Mouse (Mus musculus): Measurements from ENCODE around the gene Mink1. TPM values are rescaled to one million over a fixed set of nuclear protein-coding genes. Genes with fewer than 3 reads are reported as not detected.

Gene Mink1
- total and polyA plus RNA-seq, 2 experiments from 2014 or later: 5.0 to 20.4 TPM

DNA sequence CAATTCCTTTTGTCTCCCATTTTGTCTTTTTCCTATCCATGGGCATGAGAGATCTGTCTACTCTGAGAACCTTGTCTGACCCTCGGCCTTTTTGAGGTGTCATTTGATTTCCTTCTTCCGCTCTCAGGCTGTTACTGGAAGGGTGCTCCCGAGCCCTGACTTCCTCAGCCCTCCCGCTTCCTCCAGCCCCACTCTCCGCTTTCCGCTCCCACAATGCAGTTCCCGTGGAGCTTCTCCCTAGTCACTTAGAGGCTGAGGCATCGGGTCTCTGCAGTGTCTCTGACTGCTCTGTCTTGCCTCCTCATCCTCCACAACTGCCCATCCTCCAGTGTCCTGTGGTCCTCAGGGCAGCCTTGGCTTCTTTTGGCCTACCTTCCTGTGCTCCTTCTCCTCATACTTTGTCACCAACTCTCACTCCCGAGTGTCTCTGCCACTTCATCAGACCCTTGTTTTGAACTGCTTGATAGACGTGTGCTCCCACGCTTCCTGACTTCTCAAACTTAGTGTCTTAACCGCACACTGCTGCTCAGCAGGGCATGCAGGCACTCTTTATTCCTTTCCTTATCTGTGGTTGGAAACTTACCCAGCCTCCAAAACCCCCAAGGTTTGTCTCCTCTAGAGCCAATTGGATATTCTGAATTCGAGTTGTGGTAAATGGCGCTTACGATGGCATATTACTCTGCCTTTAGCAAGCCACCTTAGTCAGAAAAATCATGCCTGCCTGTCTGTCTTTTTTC, 31.7 kb downstream of the Mink1 start:
- H3K4me1 ChIP-seq (ENCODE audit: control insufficient read depth, insufficient read depth): no peaks in the 10 kb centered on the region
- H3K4me3 ChIP-seq (ENCODE audit: low read depth, low read length): no peak overlapping the region
- H3K36me3 ChIP-seq (replicated peaks; ENCODE audit: control insufficient read depth, insufficient read depth, low read length): peaks cover 25% of the 10 kb centered on the region
- 62% methylated on average over 15 of the region's 15 CpGs for WGBS
- H3K9ac ChIP-seq (replicated peaks; ENCODE audit: low read depth, low read length): no peak overlapping the region
- ATAC-seq (ENCODE audit: insufficient read depth, low read depth): no peak
- no peaks in the 10 kb centered on the region for H3K9me3 ChIP-seq (replicated peaks; ENCODE audit: control insufficient read depth, low read length)
- no peak for TF ChIP-seq EP300 (IDR thresholded peaks at IDR 0.05; ENCODE audit: low read depth)
- no peak for TF ChIP-seq CTCF (IDR thresholded peaks at IDR 0.05; ENCODE audit: low read depth)
- H3K4me2 ChIP-seq (ENCODE audit: low read depth, low read length): no peak overlapping the region
- no peaks in the 10 kb centered on the region for H3K27me3 ChIP-seq (ENCODE audit: control insufficient read depth, insufficient read depth, low read length)
- peak overlapping the region; percentile 71 for H3K27ac ChIP-seq (ENCODE audit: low read depth)
- DNase-seq (ENCODE audit: low spot score): no peak

- H3K27me3 ChIP-seq (ENCODE audit: control insufficient read depth, insufficient read depth, low read length): no peaks in the 10 kb centered on the region
- peaks cover 26% of the 10 kb centered on the region for H3K36me3 ChIP-seq (replicated peaks; ENCODE audit: control insufficient read depth, insufficient read depth, low read length)
- H3K9ac ChIP-seq (replicated peaks; ENCODE audit: low read depth, low read length): no peak overlapping the region
- DNase-seq (ENCODE audit: low spot score): no peak
- no peak overlapping the region for H3K4me2 ChIP-seq (ENCODE audit: low read depth, low read length)
- H3K27ac ChIP-seq (ENCODE audit: low read depth): peak overlapping the region; percentile 20; the same call in 1 of the 2 replicates
- no peak for TF ChIP-seq CTCF (IDR thresholded peaks at IDR 0.05; ENCODE audit: low read depth)
- no peak for TF ChIP-seq EP300 (IDR thresholded peaks at IDR 0.05; ENCODE audit: low read depth)
- H3K4me1 ChIP-seq (ENCODE audit: control insufficient read depth, insufficient read depth): no peaks in the 10 kb centered on the region
- WGBS: 47% methylated on average over 2 of the region's 2 CpGs
- H3K9me3 ChIP-seq (replicated peaks; ENCODE audit: control insufficient read depth, low read length): no peaks in the 10 kb centered on the region
- no peak overlapping the region for H3K4me3 ChIP-seq (ENCODE audit: low read depth, low read length)
- no peak for ATAC-seq (ENCODE audit: insufficient read depth, low read depth)
These were observed 33.0 kb downstream of the Mink1 start for GRCm38 (mm10) chr11:70595638-70596037.

GRCm38 (mm10) chr11:70596094-70596493, 33.4 kb downstream of the Mink1 start:
- Histone ChIP-seq H3K9me3 (replicated peaks; ENCODE audit: control insufficient read depth, low read length) (no peaks in the 10 kb centered on the region), H3K27ac (ENCODE audit: low read depth) (peak overlapping the region; percentile 20; the same call in 1 of the 2 replicates), H3K9ac (replicated peaks; ENCODE audit: low read depth, low read length) (no peak overlapping the region), H3K4me3 (ENCODE audit: low read depth, low read length) (no peak overlapping the region), H3K36me3 (replicated peaks; ENCODE audit: control insufficient read depth, insufficient read depth, low read length) (peaks cover 26% of the 10 kb centered on the region), H3K27me3 (ENCODE audit: control insufficient read depth, insufficient read depth, low read length) (no peaks in the 10 kb centered on the region), H3K4me2 (ENCODE audit: low read depth, low read length) (no peak overlapping the region), H3K4me1 (ENCODE audit: control insufficient read depth, insufficient read depth) (no peaks in the 10 kb centered on the region)
- 75% methylated on average over 4 of the region's 4 CpGs for WGBS
- no peak for TF ChIP-seq EP300 (IDR thresholded peaks at IDR 0.05; ENCODE audit: low read depth)
- TF ChIP-seq CTCF (IDR thresholded peaks at IDR 0.05; ENCODE audit: low read depth): no peak
- ATAC-seq (ENCODE audit: insufficient read depth, low read depth): no peak
- DNase-seq (ENCODE audit: low spot score): no peak

- peaks cover 35% of the 10 kb centered on the region for H3K36me3 ChIP-seq (replicated peaks; ENCODE audit: control insufficient read depth, insufficient read depth, low read length)
- no peaks in the 10 kb centered on the region for H3K27me3 ChIP-seq (ENCODE audit: control insufficient read depth, insufficient read depth, low read length)
- H3K9me3 ChIP-seq (replicated peaks; ENCODE audit: control insufficient read depth, low read length): no peaks in the 10 kb centered on the region
- no peak overlapping the region for H3K4me3 ChIP-seq (ENCODE audit: low read depth, low read length)
- TF ChIP-seq EP300 (IDR thresholded peaks at IDR 0.05; ENCODE audit: low read depth): no peak
- TF ChIP-seq CTCF (IDR thresholded peaks at IDR 0.05; ENCODE audit: low read depth): no peak
- WGBS: 80% methylated on average over 6 of the region's 6 CpGs
- H3K27ac ChIP-seq (ENCODE audit: low read depth): no peak overlapping the region
- no peaks in the 10 kb centered on the region for H3K4me1 ChIP-seq (ENCODE audit: control insufficient read depth, insufficient read depth)
- DNase-seq (ENCODE audit: low spot score) (no peak), ATAC-seq (ENCODE audit: insufficient read depth, low read depth) (no peak)
- no peak overlapping the region for H3K4me2 ChIP-seq (ENCODE audit: low read depth, low read length)
- H3K9ac ChIP-seq (replicated peaks; ENCODE audit: low read depth, low read length): no peak overlapping the region
These were observed 34.6 kb downstream of the Mink1 start for GRCm38 (mm10) chr11:70597301-70597700.

DNA sequence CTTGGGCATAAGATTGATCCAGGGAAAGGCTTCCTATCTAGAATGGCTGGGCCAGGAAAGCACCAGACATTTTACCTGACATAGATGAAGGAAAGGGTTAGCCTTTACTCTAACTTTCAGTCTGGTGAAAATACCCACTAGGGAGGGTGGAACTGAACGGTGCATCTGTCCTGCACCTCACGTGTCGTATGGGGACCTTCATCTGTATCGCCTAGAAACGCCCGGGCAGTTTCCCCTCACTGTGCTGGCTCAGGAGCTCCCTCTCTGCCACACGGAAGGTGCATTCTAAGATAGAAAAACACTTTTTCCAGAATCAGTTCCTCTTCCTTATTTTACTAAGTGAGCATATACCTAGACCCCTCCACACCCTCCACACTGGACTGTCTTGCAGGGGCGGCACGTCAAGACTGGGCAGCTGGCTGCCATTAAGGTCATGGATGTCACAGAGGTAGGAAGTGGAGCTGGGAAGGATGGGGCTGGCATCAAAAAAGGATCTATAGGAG, 35.8 kb downstream of the Mink1 start:
- no peak for DNase-seq (ENCODE audit: low spot score)
- Histone ChIP-seq H3K9ac (replicated peaks; ENCODE audit: low read depth, low read length) (no peak overlapping the region), H3K36me3 (replicated peaks; ENCODE audit: control insufficient read depth, insufficient read depth, low read length) (peaks cover 41% of the 10 kb centered on the region), H3K27me3 (ENCODE audit: control insufficient read depth, insufficient read depth, low read length) (no peaks in the 10 kb centered on the region), H3K4me3 (ENCODE audit: low read depth, low read length) (no peak overlapping the region), H3K4me2 (ENCODE audit: low read depth, low read length) (no peak overlapping the region), H3K4me1 (ENCODE audit: control insufficient read depth, insufficient read depth) (no peaks in the 10 kb centered on the region), H3K9me3 (replicated peaks; ENCODE audit: control insufficient read depth, low read length) (no peaks in the 10 kb centered on the region), H3K27ac (ENCODE audit: low read depth) (no peak overlapping the region)
- 85% methylated on average over 9 of the region's 9 CpGs for WGBS
- TF ChIP-seq CTCF (IDR thresholded peaks at IDR 0.05; ENCODE audit: low read depth): no peak
- TF ChIP-seq EP300 (IDR thresholded peaks at IDR 0.05; ENCODE audit: low read depth): no peak
- ATAC-seq (ENCODE audit: insufficient read depth, low read depth): no peak

Measured in heart, postnatal 0 days (tissue).